Mouse (Mus musculus) C2C12 (cell line): ENCODE results near the gene Plod3.

Source experiments
- CTCF ChIP-seq: IDR thresholded peaks from one replicate; pipeline ENCODE4 v1.5.1; 2011; ENCODE audit not compliant: control insufficient read depth, insufficient read depth, insufficient read length
- MAX ChIP-seq: IDR thresholded peaks from one replicate; pipeline ENCODE4 v1.6.1; 2011; ENCODE audit warnings: mild to moderate bottlenecking, control low read depth
- MYOG ChIP-seq: IDR thresholded peaks from one replicate; pipeline ENCODE4 v1.6.1; 2011; ENCODE audit not compliant: control insufficient read depth, insufficient read length; ENCODE audit errors: extremely low read depth

DNA sequence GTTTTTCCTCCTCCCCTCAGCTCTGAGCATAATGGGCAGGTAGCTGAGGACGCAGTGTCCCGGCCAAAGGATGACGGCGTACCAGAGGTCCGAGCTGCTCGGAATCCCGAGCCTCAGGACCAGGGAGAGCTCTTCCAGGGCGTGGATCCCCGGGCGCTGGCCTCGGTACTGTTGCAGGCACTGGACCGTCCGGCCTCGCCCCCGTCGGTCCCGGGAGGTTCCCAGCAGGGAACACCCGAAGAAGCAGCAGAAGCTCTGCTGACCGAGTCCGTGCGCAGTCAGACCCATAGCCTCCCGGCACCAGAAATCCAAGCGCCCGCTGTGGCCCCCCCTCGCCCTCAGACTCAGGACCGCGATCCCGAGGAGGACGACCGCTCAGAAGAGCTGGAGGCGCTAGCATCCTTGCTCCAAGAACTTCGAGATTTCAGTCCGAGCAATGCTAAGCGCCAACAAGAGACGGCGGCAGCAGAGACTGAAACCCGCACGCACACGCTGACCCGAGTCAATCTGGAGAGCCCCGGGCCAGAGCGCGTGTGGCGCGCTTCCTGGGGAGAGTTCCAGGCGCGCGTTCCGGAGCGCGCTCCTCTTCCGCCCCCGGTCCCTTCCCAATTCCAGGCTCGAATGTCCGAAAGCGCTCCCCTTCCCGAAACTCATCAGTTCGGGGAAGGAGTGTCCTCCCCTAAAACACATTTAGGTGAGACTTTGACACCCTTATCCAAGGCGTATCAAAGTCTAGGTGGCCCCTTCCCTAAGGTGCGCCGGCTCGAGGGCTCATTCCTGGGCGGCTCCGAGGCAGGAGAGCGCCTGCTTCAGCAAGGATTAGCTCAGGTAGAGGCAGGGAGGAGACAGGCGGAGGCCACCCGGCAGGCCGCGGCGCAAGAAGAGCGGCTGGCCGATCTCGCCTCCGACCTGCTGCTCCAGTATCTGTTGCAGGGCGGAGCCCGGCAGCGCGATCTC, 44.5 kb downstream of the Plod3 start:
- no peak for TF ChIP-seq CTCF
- peak; percentile 44 for TF ChIP-seq MAX
- no peak for TF ChIP-seq MYOG
